Mouse (Mus musculus): ENCODE data around the gene Slc7a5. TPM values are rescaled to one million over a fixed set of nuclear protein-coding genes. Genes with fewer than 3 reads are reported as not detected.

The Slc7a5 gene
- total and polyA plus RNA-seq, 3 experiments = 110 to 291 (median 207) TPM

DNA sequence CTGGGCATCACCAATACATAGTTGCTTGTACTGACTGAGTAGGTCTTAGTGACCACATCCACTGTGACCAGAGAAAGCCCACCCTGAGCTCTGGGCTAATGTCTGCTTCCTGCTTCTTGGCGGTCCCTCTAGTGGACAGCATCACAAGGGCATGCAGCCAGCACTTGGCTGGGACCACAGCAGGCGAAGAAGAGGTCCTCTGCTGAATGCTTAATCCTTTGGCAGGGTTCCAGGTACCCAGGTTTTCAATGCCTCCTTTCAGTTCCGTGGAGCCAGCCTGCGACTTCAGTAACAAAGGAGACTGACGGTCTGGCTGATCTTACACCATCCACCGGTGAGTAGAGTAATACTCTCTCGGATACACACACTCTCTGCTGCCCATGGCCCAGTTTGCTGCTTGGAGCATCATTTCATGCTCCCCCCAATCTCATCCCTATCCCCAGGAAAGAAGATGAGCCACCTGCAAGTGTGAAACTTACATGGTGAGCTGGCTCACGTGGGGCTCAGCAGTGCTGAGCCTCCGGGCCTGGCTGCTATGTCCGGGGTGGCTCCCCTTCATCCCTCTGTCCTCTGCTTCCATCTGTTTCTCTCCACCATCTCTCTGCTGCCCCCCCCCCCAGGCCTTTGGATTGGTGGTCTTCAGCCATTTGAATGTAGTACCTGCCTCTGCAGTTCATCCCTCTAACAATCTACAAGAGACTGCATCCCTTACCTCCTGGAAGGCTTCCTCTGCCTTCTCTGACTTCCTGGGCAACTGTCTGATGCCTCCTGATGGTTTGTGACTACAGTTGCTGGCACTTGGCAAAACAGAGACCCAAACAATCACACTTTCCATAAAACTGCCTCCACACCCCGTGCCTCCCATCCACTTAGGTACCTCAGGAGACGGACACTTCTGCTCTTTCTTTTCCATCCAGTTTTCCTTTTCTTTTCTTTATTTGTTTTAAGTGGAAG is 28.1 kb upstream of the Slc7a5 start:
- H3K9ac ChIP-seq (ENCODE audit: insufficient read depth, low read depth) = peak overlapping the region; percentile 44
- H3K79me2 ChIP-seq (replicated peaks; ENCODE audit: control insufficient read depth, extremely low read depth, insufficient read depth, poor library complexity, severe bottlenecking) = no peaks in the 10 kb centered on the region
- no peaks in the 10 kb centered on the region for H3K36me3 ChIP-seq (replicated peaks in 1 of 2; ENCODE audit: control insufficient read depth in 1 of 2, insufficient read depth in 1 of 2, low read length in 1 of 2)
- DNase-seq (ENCODE audit: extremely low read depth) = no peak
- peak overlapping the region; percentile 17 to 42 (median 28) for H3K4me3 ChIP-seq (replicated peaks in 1 of 3; ENCODE audit: low read depth in 2 of 3, low read length in 2 of 3, poor library complexity in 1 of 3)
- TF ChIP-seq RCOR1 (conservative IDR thresholded peaks at IDR 0.05; ENCODE audit: low read depth, low read length) (no peak), PAX5 (IDR thresholded peaks at IDR 0.05; ENCODE audit: low read length) (no peak), POLR2A (IDR thresholded peaks at IDR 0.05; ENCODE audit: low read depth, low read length) (no peak), CHD2 (IDR thresholded peaks at IDR 0.05; ENCODE audit: low read length) (no peak), MAZ (IDR thresholded peaks at IDR 0.05; ENCODE audit: low read depth, low read length) (0 out of 2 replicates have a peak, but pooled peaks have one; percentile 19), MYC (IDR thresholded peaks at IDR 0.05; ENCODE audit: low read depth, low read length) (no peak), RAD21 (IDR thresholded peaks at IDR 0.05; ENCODE audit: low read depth, low read length) (no peak; the same call in 1 of the 2 replicates), ZNF384 (IDR thresholded peaks at IDR 0.05; ENCODE audit: low read depth, low read length) (no peak), CTCF (conservative IDR thresholded peaks at IDR 0.05 in 1 of 2, IDR thresholded peaks at IDR 0.05 in 1 of 2; ENCODE audit: low read depth in 2 of 2, low read length in 2 of 2) (peak; percentile 48 to 57; a peak in 3 of 4 replicates), ELF1 (IDR thresholded peaks at IDR 0.05; ENCODE audit: low read depth, low read length) (peak; percentile 58), TCF12 (IDR thresholded peaks at IDR 0.05; ENCODE audit: low read depth, low read length) (no peak), POLR2AphosphoS2 (IDR thresholded peaks at IDR 0.05; ENCODE audit: low read depth, low read length) (no peak), EP300 (IDR thresholded peaks at IDR 0.05; ENCODE audit: low read length) (0 out of 2 replicates have a peak, but pooled peaks have one; percentile 48), USF1 (IDR thresholded peaks at IDR 0.05; ENCODE audit: low read depth, low read length) (no peak), BHLHE40 (IDR thresholded peaks at IDR 0.05; ENCODE audit: low read depth, low read length) (peak; percentile 26; the same call in 1 of the 2 replicates), IRF4 (IDR thresholded peaks at IDR 0.05; ENCODE audit: low read depth, low read length) (no peak), TBP (conservative IDR thresholded peaks at IDR 0.05; ENCODE audit: low read depth, low read length) (0 out of 2 replicates have a peak, but pooled peaks have one; percentile 2), ZC3H11A (IDR thresholded peaks at IDR 0.05; ENCODE audit: low read depth, low read length) (no peak), MEF2A (IDR thresholded peaks at IDR 0.05; ENCODE audit: borderline replicate concordance, low read depth, low read length) (no peak), E2F4 (IDR thresholded peaks at IDR 0.05; ENCODE audit: insufficient replicate concordance, low read depth, low read length) (no peak), ZMIZ1 (IDR thresholded peaks at IDR 0.05; ENCODE audit: low read depth, low read length) (0 out of 2 replicates have a peak, but pooled peaks have one; percentile 12), UBTF (IDR thresholded peaks at IDR 0.05; ENCODE audit: low read depth, low read length) (no peak), MXI1 (IDR thresholded peaks at IDR 0.05; ENCODE audit: low read depth, low read length) (no peak), MAX (IDR thresholded peaks at IDR 0.05; ENCODE audit: low read length) (no peak), NRF1 (IDR thresholded peaks at IDR 0.05; ENCODE audit: low read depth, low read length) (0 out of 2 replicates have a peak, but pooled peaks have one; percentile 25), SIN3A (IDR thresholded peaks at IDR 0.05; ENCODE audit: low read length) (no peak; the same call in none of the 2 replicates), ZKSCAN1 (IDR thresholded peaks at IDR 0.05; ENCODE audit: borderline replicate concordance, low read depth, low read length) (no peak), ETS1 (conservative IDR thresholded peaks at IDR 0.05; ENCODE audit: low read depth, low read length) (no peak)
- H3K4me2 ChIP-seq (ENCODE audit: insufficient read depth, low read depth, poor library complexity, severe bottlenecking) = peak overlapping the region; percentile 44
- no peaks in the 10 kb centered on the region for H3K9me3 ChIP-seq (replicated peaks; ENCODE audit: low read length)
- in situ Hi-C loops (cut with MboI; ENCODE audit: low pct_ligation_motif_present, low pct_unique_long_range_greater_than_20kb, low sequenced_read_pairs) = loop anchor here (10.0 kb wide), 1 partner anchor 221 kb away; no protein-coding TSS in a partner anchor
- no peaks in the 10 kb centered on the region for H3K27me3 ChIP-seq (replicated peaks)
- peaks cover 32 to 76% of the 10 kb centered on the region in 2 experiments for H3K4me1 ChIP-seq (ENCODE audit: control insufficient read depth in 1 of 2, insufficient read depth in 2 of 2)
- dilution Hi-C loops (cut with MboI; ENCODE audit: extremely low pct_ligation_motif_present, extremely low pct_unique_long_range_greater_than_20kb, low sequenced_read_pairs) = no loop called here
- H3K27ac ChIP-seq (ENCODE audit: insufficient read depth, low read depth) = no peak overlapping the region; the same call in 1 of the 2 replicates

Data from CH12.LX (cell line).